Mouse (Mus musculus): ENCODE results near the gene Rhbdd2.
A peak's percentile ranks its signal among the peaks of the same experiment; 100 is the strongest.
"Not testable (repeated sequence)": the region's sequence is repeated elsewhere in the genome, so short reads cannot be mapped to it uniquely, and the experiment has no call there.

Rhbdd2 gene

GRCm38 (mm10) chr5:135632117-135632796 lies at the start of gene Rhbdd2:
Gene Rhbdd2 (plus strand): TSS chr5:135632618.
- DNase-seq (ENCODE audit: low read depth, low spot score): peak; percentile 99

- no peak for DNase-seq (ENCODE audit: low read depth, low spot score)
These were observed 46.7 kb upstream of the Rhbdd2 start for GRCm38 (mm10) chr5:135585691-135586090.

- DNase-seq (ENCODE audit: low read depth, low spot score): no peak
These were observed 44.7 kb upstream of the Rhbdd2 start for GRCm38 (mm10) chr5:135587764-135588163.

- DNase-seq (ENCODE audit: low read depth, low spot score): no peak
These were observed 42.2 kb upstream of the Rhbdd2 start for GRCm38 (mm10) chr5:135589996-135590784.

DNA sequence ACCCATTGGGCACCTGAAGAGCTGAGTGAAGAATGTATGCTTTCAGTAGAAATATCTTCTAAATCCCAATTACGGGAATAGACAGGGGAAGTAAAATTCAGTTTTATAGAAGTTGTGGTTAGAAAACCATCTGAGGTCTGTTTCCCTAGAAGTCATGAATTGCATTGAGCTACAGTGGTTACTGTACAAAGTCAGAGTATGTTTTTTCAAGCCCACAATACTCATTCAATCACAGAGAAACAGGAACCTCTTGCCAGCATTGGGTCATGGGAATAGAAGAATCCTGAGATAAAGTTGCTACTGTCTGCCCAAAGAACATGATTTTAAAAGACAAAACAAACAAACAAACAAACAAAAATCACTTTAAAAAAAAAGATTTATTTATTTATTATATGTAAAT lies 27.8 kb upstream of the Rhbdd2 start:
- DNase-seq (ENCODE audit: low read depth, low spot score): not testable (repeated sequence)

DNA sequence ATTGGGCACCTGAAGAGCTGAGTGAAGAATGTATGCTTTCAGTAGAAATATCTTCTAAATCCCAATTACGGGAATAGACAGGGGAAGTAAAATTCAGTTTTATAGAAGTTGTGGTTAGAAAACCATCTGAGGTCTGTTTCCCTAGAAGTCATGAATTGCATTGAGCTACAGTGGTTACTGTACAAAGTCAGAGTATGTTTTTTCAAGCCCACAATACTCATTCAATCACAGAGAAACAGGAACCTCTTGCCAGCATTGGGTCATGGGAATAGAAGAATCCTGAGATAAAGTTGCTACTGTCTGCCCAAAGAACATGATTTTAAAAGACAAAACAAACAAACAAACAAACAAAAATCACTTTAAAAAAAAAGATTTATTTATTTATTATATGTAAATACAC lies 25.7 kb upstream of the Rhbdd2 start:
- not testable (repeated sequence) for DNase-seq (ENCODE audit: low read depth, low spot score)

DNA sequence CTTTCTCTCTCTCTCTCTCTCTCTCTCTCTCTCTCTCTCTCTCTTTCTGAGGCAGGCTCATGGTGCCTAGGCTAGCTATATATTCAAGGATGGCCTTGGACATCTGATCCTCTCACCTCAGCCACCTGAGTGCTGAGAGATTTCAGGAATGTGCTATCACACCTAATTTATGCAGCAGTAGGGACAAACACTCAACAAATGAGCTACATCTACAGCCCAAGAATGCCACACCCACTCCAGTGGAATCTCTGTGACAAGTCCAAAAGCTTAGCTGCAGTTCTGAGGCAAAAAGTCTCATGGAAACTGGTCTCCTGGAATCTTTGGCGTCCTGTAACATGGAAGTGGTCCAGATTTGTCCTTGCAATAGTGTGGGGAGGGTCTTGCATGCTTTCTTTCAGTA lies 24.8 kb upstream of the Rhbdd2 start:
- no peak for DNase-seq (ENCODE audit: low read depth, low spot score)

DNA sequence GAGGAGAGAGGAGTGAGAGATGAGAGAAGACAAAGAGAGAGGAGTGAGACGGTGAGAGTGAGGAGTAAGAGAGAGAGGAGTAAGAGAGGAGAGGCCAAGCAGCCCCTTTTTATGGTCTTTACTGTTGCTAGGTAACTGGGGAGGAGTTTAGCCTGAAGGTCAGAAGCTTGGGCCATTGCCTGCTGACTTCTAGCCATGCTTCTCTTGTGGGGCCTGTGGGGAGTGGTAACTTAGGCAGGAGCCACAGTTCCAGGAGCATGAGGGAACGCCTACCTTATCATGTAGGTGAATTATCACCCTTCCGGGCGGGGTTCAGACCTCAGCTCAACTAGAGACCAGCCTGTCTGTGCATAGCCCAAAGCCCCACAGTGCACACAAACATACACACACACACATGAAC lies 22.6 kb upstream of the Rhbdd2 start:
- DNase-seq (ENCODE audit: low read depth, low spot score): no peak

DNA sequence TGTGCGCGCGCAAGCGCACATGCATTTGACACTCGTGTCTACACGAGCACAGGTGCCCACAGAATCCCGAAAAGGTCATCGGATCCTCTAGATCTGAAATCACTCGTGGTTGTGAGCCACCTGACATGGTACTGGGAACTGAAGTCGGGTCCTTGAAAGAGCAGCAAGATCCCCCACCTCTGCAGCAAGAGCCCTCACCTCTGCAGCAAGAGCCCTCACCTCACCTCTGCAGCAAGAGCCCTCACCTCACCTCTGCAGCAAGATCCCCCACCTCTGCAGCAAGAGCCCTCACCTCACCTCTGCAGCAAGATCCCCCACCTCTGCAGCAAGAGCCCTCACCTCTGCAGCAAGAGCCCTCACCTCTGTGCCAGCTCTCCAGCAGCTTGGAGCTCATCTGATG lies 12.7 kb upstream of the Rhbdd2 start:
- not testable (repeated sequence) for DNase-seq (ENCODE audit: low read depth, low spot score)

DNA sequence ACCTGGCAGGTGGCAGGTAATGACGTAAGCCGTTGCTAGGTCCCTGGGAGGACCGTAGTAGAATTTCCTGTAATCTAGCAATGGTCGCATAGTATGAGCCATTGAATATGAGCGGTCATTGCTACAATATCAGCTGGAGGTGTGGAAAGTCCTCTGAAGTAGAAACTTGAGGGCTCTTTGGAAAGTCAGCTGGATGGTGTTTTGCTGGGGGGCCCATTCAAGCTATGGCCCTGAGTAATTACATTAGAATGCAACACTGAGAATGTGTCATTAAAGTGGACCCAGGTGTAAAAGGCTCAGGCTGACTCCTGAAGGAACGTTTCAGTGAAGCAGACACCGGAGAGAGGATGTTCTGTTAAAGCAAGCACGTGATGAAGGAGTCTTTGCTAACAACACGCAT lies 11.9 kb upstream of the Rhbdd2 start:
- no peak for DNase-seq (ENCODE audit: low read depth, low spot score)

DNA sequence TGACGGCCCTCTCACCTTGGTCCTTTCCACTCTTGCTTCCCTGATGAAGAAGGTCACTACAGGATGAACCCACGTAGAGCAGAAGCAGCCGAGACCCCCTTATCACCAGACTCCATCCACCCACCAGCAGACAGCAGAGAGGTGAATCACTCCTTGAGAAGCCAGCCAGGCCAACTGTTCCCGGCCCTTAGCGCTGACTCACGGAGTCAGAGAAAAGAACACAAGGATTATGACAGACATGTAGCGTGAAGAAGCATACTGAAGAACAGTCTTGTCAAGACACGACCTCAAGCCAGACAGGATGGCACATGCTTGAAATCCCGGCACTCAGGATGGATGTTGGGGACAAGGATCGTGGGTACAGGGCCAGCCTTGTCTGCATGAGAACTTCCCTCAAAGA lies 10.7 kb upstream of the Rhbdd2 start:
- no peak for DNase-seq (ENCODE audit: low read depth, low spot score)

GRCm38 (mm10) chr5:135623006-135623563 lies 9.3 kb upstream of the Rhbdd2 start:
- DNase-seq (ENCODE audit: low read depth, low spot score): no peak

- DNase-seq (ENCODE audit: low read depth, low spot score): peak; percentile 12
These were observed 3.5 kb upstream of the Rhbdd2 start for GRCm38 (mm10) chr5:135628916-135629315.

DNA sequence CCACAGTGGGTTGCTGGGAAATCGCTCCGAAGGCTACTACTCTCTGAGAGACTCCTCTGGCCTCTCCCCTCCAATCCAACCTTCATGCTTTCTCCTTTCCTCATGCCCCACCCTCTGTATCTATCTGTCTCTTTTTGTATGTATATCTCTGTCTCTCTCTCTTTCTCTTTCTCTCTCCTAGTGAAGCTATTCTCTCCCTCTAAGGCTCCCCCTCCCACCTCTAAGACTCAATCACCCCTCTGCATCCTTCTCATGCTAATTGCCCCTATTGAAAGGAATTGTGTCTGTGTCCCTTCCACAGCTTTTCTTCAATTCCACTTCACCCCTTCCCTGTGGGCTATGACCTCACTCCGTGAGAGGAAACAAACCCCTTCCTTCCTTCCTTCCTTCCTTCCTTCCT lies 3.0 kb upstream of the Rhbdd2 start:
- no peak for DNase-seq (ENCODE audit: low read depth, low spot score)

GRCm38 (mm10) chr5:135630598-135630997 lies 1.8 kb upstream of the Rhbdd2 start:
- DNase-seq (ENCODE audit: low read depth, low spot score): peak; percentile 86

- DNase-seq (ENCODE audit: low read depth, low spot score): no peak
These were observed 353 bp downstream of the Rhbdd2 start for GRCm38 (mm10) chr5:135632797-135633144.

DNA sequence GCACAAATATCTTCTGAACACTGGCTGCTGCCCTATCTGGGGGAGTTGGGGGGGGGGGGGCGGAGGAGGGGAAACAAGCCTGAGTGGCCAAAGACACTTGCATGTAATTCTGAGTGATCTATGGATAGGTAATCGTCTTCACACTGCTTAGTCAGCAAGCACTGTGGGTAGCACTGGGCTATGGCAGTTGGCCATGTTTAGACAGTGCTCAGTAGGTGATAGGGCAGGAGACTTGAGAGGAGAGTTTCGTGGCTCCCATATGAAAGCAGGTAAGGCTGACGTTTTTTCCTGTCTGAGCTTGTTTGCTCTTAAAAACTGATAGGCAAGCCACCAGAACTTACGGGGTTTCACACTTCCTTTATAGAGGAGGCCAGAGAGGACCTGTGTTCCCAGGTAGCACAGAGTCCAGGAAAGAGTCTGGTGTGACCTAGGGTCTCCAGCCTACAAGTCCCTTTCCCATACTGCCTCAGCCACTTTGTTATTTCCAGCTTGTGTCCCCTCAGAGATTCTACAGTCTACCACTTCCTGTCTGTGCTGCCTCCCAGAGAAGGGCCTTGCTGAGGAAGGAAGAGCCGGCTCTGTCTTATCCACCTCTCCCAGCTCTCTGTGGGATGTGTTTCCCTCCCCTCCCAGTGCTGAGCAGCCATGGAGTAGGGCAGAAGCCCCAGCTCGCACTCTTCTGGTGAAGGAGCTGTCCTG lies 7.5 kb downstream of the Rhbdd2 start:
- no peak for DNase-seq (ENCODE audit: low read depth, low spot score)

DNA sequence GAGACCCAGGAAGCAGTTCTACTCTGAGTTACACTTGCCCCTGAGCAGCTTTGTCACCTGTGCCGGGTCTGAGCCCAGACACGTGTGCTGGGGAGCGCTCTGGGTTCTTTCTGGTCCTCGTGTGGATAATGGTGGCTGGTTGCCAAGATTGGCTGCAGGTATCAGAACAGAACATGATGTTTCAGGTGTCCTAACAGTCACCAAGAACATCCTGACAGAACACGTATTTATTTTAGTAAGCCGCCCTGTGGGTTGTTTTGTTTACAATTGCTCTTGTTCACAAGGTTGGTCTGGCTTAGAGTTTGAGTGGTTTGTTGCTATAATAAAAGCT lies 8.0 kb downstream of the Rhbdd2 start:
- no peak for DNase-seq (ENCODE audit: low read depth, low spot score)

DNA sequence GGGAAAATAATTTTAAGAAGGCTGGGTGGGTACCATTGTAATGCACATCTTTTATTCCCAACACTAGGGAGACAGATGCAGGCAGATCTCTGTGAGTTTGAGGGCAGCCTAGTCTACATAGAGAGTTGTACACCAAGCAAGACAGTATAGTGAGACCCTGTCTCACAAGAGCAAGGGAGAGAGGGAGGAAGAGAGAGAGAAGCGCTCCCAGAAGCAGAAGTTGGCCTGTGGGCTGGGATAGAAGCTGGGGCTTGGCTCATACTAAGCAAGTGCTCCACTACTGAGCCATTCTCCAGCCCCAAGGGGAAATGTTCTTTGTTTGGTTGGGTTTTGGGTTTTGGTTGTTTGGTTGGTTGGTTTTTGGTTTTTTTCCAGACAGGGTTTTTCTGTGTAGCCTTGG lies 8.6 kb downstream of the Rhbdd2 start:
- no peak for DNase-seq (ENCODE audit: low read depth, low spot score)

DNA sequence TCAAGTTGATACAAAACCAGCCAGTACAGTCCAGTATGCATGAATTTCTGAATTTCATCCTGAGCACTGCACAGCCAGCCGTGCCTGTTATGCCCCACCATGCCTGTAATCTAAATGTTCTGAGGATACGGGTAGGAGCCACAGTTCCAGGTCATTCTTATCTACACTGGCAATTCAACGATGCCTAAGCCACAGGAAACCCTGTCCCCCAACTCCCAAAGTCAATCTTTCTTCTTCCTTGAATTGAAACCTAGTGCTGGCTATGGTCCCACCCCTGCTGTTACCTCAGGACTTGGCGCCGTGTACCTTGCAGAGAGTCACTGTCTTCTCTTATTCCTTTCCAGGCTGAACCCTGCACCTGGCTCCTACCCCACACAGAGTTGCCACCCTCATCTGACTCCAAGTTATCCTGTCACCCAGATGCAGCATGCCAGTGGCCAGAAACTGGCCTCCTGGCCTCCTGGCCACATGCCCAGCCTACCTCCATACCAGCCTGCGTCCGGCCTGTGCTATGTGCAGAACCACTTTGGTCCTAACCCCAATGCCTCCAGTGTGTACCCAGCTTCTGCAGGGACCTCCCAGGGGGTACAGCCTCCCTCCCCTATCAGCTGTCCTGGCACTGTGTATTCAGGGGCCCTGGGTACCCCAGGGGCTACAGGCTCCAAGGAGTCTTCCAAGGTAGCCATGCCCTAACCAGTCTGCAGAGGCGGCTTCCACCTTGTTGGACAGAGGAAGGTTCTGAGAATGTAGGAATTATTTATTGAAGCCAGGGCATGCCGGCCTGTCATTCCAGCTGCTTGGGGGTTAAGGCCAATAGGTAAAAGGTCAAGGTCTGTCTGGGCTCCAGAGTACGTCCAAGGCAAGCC lies 10.5 kb downstream of the Rhbdd2 start:
- DNase-seq (ENCODE audit: low read depth, low spot score): no peak

GRCm38 (mm10) chr5:135643552-135643842 lies 11.1 kb downstream of the Rhbdd2 start:
- DNase-seq (ENCODE audit: low read depth, low spot score): no peak

GRCm38 (mm10) chr5:135643869-135644268 lies 11.5 kb downstream of the Rhbdd2 start:
- DNase-seq (ENCODE audit: low read depth, low spot score): no peak
